Mouse (Mus musculus): Measurements from ENCODE around the gene Tspan5.

Tspan5 gene

GRCm38 (mm10) chr3:138875282-138875681, 133.3 kb downstream of the Tspan5 start:
- DNase-seq (ENCODE audit: low read depth, low spot score), result no peak

GRCm38 (mm10) chr3:138875936-138876335, 133.9 kb downstream of the Tspan5 start:
- DNase-seq (ENCODE audit: low read depth, low spot score), result no peak

GRCm38 (mm10) chr3:138876418-138876817, 134.4 kb downstream of the Tspan5 start:
- DNase-seq (ENCODE audit: low read depth, low spot score), result no peak

GRCm38 (mm10) chr3:138876931-138877361, 135.0 kb downstream of the Tspan5 start:
- DNase-seq (ENCODE audit: low read depth, low spot score), result no peak

- no peak for DNase-seq (ENCODE audit: low read depth, low spot score)
These were observed 135.7 kb downstream of the Tspan5 start for GRCm38 (mm10) chr3:138877741-138878140.

GRCm38 (mm10) chr3:138880999-138881724, 139.2 kb downstream of the Tspan5 start:
- no peak for DNase-seq (ENCODE audit: low read depth, low spot score)

- DNase-seq (ENCODE audit: low read depth, low spot score), result no peak
These were observed 139.8 kb downstream of the Tspan5 start for GRCm38 (mm10) chr3:138881725-138882347.

- no peak for DNase-seq (ENCODE audit: low read depth, low spot score)
These were observed 144.1 kb downstream of the Tspan5 start for GRCm38 (mm10) chr3:138886121-138886520.

GRCm38 (mm10) chr3:138889214-138889613, 147.2 kb downstream of the Tspan5 start:
- DNase-seq (ENCODE audit: low read depth, low spot score), result no peak

- no peak for DNase-seq (ENCODE audit: low read depth, low spot score)
These were observed 147.8 kb downstream of the Tspan5 start for GRCm38 (mm10) chr3:138889769-138890295.

- DNase-seq (ENCODE audit: low read depth, low spot score), result no peak
These were observed 151.5 kb downstream of the Tspan5 start for GRCm38 (mm10) chr3:138893520-138893919.

- DNase-seq (ENCODE audit: low read depth, low spot score), result no peak
These were observed 155.5 kb downstream of the Tspan5 start for GRCm38 (mm10) chr3:138897500-138897899.

GRCm38 (mm10) chr3:138898055-138898454, 156.1 kb downstream of the Tspan5 start:
- DNase-seq (ENCODE audit: low read depth, low spot score), result no peak

- no peak for DNase-seq (ENCODE audit: low read depth, low spot score)
These were observed 158.7 kb downstream of the Tspan5 start for GRCm38 (mm10) chr3:138900571-138901141.

GRCm38 (mm10) chr3:138905678-138906077, 163.7 kb downstream of the Tspan5 start:
- DNase-seq (ENCODE audit: low read depth, low spot score), result peak; percentile 24

- DNase-seq (ENCODE audit: low read depth, low spot score), result peak; percentile 88
These were observed 164.3 kb downstream of the Tspan5 start for GRCm38 (mm10) chr3:138906112-138906880.

GRCm38 (mm10) chr3:138909313-138909712, 167.3 kb downstream of the Tspan5 start:
- no peak for DNase-seq (ENCODE audit: low read depth, low spot score)

GRCm38 (mm10) chr3:138912504-138912903, 170.5 kb downstream of the Tspan5 start:
- no peak for DNase-seq (ENCODE audit: low read depth, low spot score)

GRCm38 (mm10) chr3:138914626-138915288, 172.8 kb downstream of the Tspan5 start:
- no peak for DNase-seq (ENCODE audit: low read depth, low spot score)

GRCm38 (mm10) chr3:138916591-138916990, 174.6 kb downstream of the Tspan5 start:
- no peak for DNase-seq (ENCODE audit: low read depth, low spot score)

- no peak for DNase-seq (ENCODE audit: low read depth, low spot score)
These were observed 175.0 kb downstream of the Tspan5 start for GRCm38 (mm10) chr3:138917016-138917415.

All from mesoderm, embryonic 11.5 days (tissue).